ENCODE assay signal across 20 mouse cellular contexts in genomic region chr10:42209809-42210208, GRCm38 (mm10).
DNase-seq lines count a peak whose midpoint lies in the region; ATAC-seq and TF ChIP-seq lines count a peak whose summit lies in the region.
"Had no signal": no experiment of that assay in that cellular context is flagged by ENCODE, and none has a peak within 500 bp of the region (broad histone marks: within the 10 kb centered on the region; RNA-seq: fewer than 3 reads in every experiment).

No protein-coding gene starts in this region.

- in situ Hi-C loops in CH12.LX (cut with MboI; ENCODE audit: low pct_ligation_motif_present, low pct_unique_long_range_greater_than_20kb, low sequenced_read_pairs), result no loop called here

- H3K4me3 ChIP-seq in hindbrain, embryonic 10.5 days, result no peak overlapping the region
- H3K4me3 ChIP-seq in hindbrain, embryonic 12.5 days, result no peak overlapping the region
- no peak overlapping the region for H3K4me3 ChIP-seq in CH12.LX (replicated peaks in 1 of 3; ENCODE audit: low read depth in 2 of 3, low read length in 2 of 3, poor library complexity in 1 of 3)
- H3K4me3 ChIP-seq in limb, embryonic 10.5 days, result no peak overlapping the region

- 0 out of 2 replicates have a peak, but pooled peaks cover 3% of the 10 kb centered on the region for H3K9me3 ChIP-seq in hindbrain, embryonic 10.5 days
- no peaks in the 10 kb centered on the region for H3K9me3 ChIP-seq in hindbrain, embryonic 12.5 days (replicated peaks)
- peaks cover 7% of the 10 kb centered on the region for H3K9me3 ChIP-seq in CH12.LX (replicated peaks; ENCODE audit: low read length)
- H3K9me3 ChIP-seq in limb, embryonic 10.5 days (replicated peaks), result no peaks in the 10 kb centered on the region

- dilution Hi-C loops in CH12.LX (cut with MboI; ENCODE audit: extremely low pct_ligation_motif_present, extremely low pct_unique_long_range_greater_than_20kb, low sequenced_read_pairs), result no loop called here

- WGBS in hindbrain, embryonic 10.5 days, result 55% methylated on average over 6 of the region's 6 CpGs
- 36% methylated on average over 6 of the region's 6 CpGs for WGBS in hindbrain, embryonic 12.5 days
- 75% methylated on average over 6 of the region's 6 CpGs for WGBS in limb, embryonic 10.5 days

- H3K4me2 ChIP-seq in hindbrain, embryonic 12.5 days (replicated peaks), result no peak overlapping the region
- peak overlapping the region; percentile 48; the same call in 1 of the 2 replicates for H3K4me2 ChIP-seq in CH12.LX (ENCODE audit: insufficient read depth, low read depth, poor library complexity, severe bottlenecking)
- H3K4me2 ChIP-seq: heart, embryonic 11.5 days had no signal

- no peak for TF ChIP-seq POLR2A in CH12.LX (IDR thresholded peaks at IDR 0.05; ENCODE audit: low read depth, low read length)

- DNase-seq in hindbrain, embryonic 10.5 days (ENCODE audit: low spot score), result no peak
- peak; percentile 79 for DNase-seq in CH12.LX (ENCODE audit: extremely low read depth)
- DNase-seq in R1 (ENCODE audit: low read depth, low spot score), result peak; percentile 77
- DNase-seq in limb, embryonic 10.5 days (ENCODE audit: low spot score), result no peak
- DNase-seq in retina, embryonic 14.5 days (ENCODE audit: low spot score), result no peak
- DNase-seq in retina, postnatal 1 day, result no peak
- no peak for DNase-seq in cerebellum, postnatal 25 days
- DNase-seq: adrenal gland, postnatal 10 days; cerebellum, postnatal 14 days; forebrain, postnatal 0 days; heart, postnatal 14 days; kidney, adult 9 months; kidney, postnatal 36 days; liver; lung, postnatal 14 days; right cerebral cortex, postnatal 4 days; thymus, postnatal 14 days had no signal

- TF ChIP-seq EP300 in CH12.LX (IDR thresholded peaks at IDR 0.05; ENCODE audit: low read length), result peak; percentile 60

- peaks cover 18% of the 10 kb centered on the region for H3K4me1 ChIP-seq in hindbrain, embryonic 10.5 days (replicated peaks)
- peaks cover 12% of the 10 kb centered on the region for H3K4me1 ChIP-seq in hindbrain, embryonic 12.5 days
- H3K4me1 ChIP-seq in CH12.LX (ENCODE audit: control insufficient read depth in 1 of 2, insufficient read depth in 2 of 2), result peaks cover 10 to 32% of the 10 kb centered on the region in 2 experiments
- H3K4me1 ChIP-seq in limb, embryonic 10.5 days, result peaks cover 28% of the 10 kb centered on the region

- TF ChIP-seq RAD21 in CH12.LX (IDR thresholded peaks at IDR 0.05; ENCODE audit: low read depth, low read length), result no peak; the same call in 1 of the 2 replicates

- ATAC-seq in hindbrain, embryonic 12.5 days (ENCODE audit: low FRiP score), result no peak
- ATAC-seq: activated CD4-positive, CD25-positive, alpha-beta regulatory T cell, adult 4 months; forebrain, postnatal 0 days had no signal

- no peak for TF ChIP-seq CTCF in CH12.LX (conservative IDR thresholded peaks at IDR 0.05 in 1 of 2, IDR thresholded peaks at IDR 0.05 in 1 of 2; ENCODE audit: low read depth in 2 of 2, low read length in 2 of 2)

- no peaks in the 10 kb centered on the region for H3K36me3 ChIP-seq in hindbrain, embryonic 10.5 days
- no peaks in the 10 kb centered on the region for H3K36me3 ChIP-seq in hindbrain, embryonic 12.5 days
- H3K36me3 ChIP-seq in CH12.LX (replicated peaks in 1 of 2; ENCODE audit: control insufficient read depth in 1 of 2, insufficient read depth in 1 of 2, low read length in 1 of 2), result peaks cover 2 to 51% of the 10 kb centered on the region in 2 experiments
- peaks cover 8% of the 10 kb centered on the region for H3K36me3 ChIP-seq in limb, embryonic 10.5 days

- H3K27ac ChIP-seq in hindbrain, embryonic 10.5 days, result peak overlapping the region; percentile 50
- no peak overlapping the region for H3K27ac ChIP-seq in hindbrain, embryonic 12.5 days
- peak overlapping the region; percentile 68 for H3K27ac ChIP-seq in CH12.LX (ENCODE audit: insufficient read depth, low read depth)
- peak overlapping the region; percentile 33; the same call in 1 of the 2 replicates for H3K27ac ChIP-seq in limb, embryonic 10.5 days

- no peaks in the 10 kb centered on the region for H3K79me2 ChIP-seq in CH12.LX (replicated peaks; ENCODE audit: control insufficient read depth, extremely low read depth, insufficient read depth, poor library complexity, severe bottlenecking)

- H3K27me3 ChIP-seq in hindbrain, embryonic 10.5 days (ENCODE audit: insufficient read depth, poor library complexity, severe bottlenecking), result no peaks in the 10 kb centered on the region
- no peaks in the 10 kb centered on the region for H3K27me3 ChIP-seq in hindbrain, embryonic 12.5 days
- H3K27me3 ChIP-seq in CH12.LX (replicated peaks), result no peaks in the 10 kb centered on the region
- H3K27me3 ChIP-seq in limb, embryonic 10.5 days (ENCODE audit: low read depth, poor library complexity, severe bottlenecking), result no peaks in the 10 kb centered on the region

- no peak overlapping the region for H3K9ac ChIP-seq in hindbrain, embryonic 12.5 days
- no peak overlapping the region for H3K9ac ChIP-seq in CH12.LX (ENCODE audit: insufficient read depth, low read depth)
- H3K9ac ChIP-seq: forebrain, postnatal 0 days had no signal

TF ChIP-seq in CH12.LX, 34 proteins besides CTCF, POLR2A, EP300 and RAD21:
- TF ChIP-seq IRF4 (IDR thresholded peaks at IDR 0.05; ENCODE audit: low read depth, low read length), result peak; percentile 19; the same call in 1 of the 2 replicates
- TF ChIP-seq ETS1 (conservative IDR thresholded peaks at IDR 0.05; ENCODE audit: low read depth, low read length), result peak; percentile 38; the same call in 1 of the 2 replicates
- TF ChIP-seq BHLHE40 (IDR thresholded peaks at IDR 0.05; ENCODE audit: low read depth, low read length), result peak; percentile 27; the same call in 1 of the 2 replicates
- no peak for TF ChIP-seq MAX (IDR thresholded peaks at IDR 0.05; ENCODE audit: low read length)
- TF ChIP-seq USF2 (conservative IDR thresholded peaks at IDR 0.05; ENCODE audit: low read depth, low read length), result no peak

Comparison
In these comparisons a context has a peak if more than half of its experiments do, and no peak if none do; other contexts are left out.
1. DNase-seq: peak in CH12.LX (single experiment) and R1 (single experiment); none in hindbrain, embryonic 10.5 days (single experiment), limb, embryonic 10.5 days (single experiment), retina, embryonic 14.5 days (single experiment), retina, postnatal 1 day (single experiment) and cerebellum, postnatal 25 days (0 of 2).